Mouse (Mus musculus) embryonic facial prominence, embryonic 14.5 days (tissue): ENCODE data around the gene Lrrc75a. TPM values are rescaled to one million over a fixed set of nuclear protein-coding genes. Genes with fewer than 3 reads are reported as not detected.

Source experiments
- ATAC-seq: fragments of 200-750 bp; cut with Nextera tagmentation; 2 replicates; pipeline ENCODE4 v1.8.0; 2017; ENCODE audit warnings: low read depth, moderate number of reproducible peaks, moderate TSS enrichment
- DNase-seq: peaks from one replicate; pipeline ENCODE4 v3.0.0-alpha.2; 2015; ENCODE audit warnings: low spot score
- H3K27ac ChIP-seq: fragments of 300-500 bp; sonication (generic); replicated peaks from 2 replicates; pipeline ENCODE4 v1.5.1; 2014; ENCODE audit warnings: low read depth, mild to moderate bottlenecking, low read length, moderate library complexity
- H3K27me3 ChIP-seq: fragments of 300-500 bp; sonication (generic); replicated peaks from 2 replicates; pipeline ENCODE4 v1.6.1; 2014; ENCODE audit warnings: low read length; ENCODE audit not compliant: control insufficient read depth, insufficient read depth
- H3K36me3 ChIP-seq: fragments of 300-500 bp; sonication (generic); 2 replicates; pipeline ENCODE4 v1.6.1; 2014; ENCODE audit warnings: low read length, mixed read lengths; ENCODE audit not compliant: control insufficient read depth, insufficient read depth
- H3K4me1 ChIP-seq: fragments of 300-500 bp; sonication (generic); 2 replicates; pipeline ENCODE4 v1.6.1; 2014; ENCODE audit warnings: antibody characterized with exemption, low read length; ENCODE audit not compliant: control insufficient read depth, insufficient read depth
- H3K4me2 ChIP-seq: fragments of 300-500 bp; sonication (generic); 2 replicates; pipeline ENCODE4 v1.6.1; 2014; ENCODE audit warnings: low read depth, mild to moderate bottlenecking, low read length, moderate library complexity, mixed read lengths
- H3K4me3 ChIP-seq: fragments of 300-500 bp; sonication (generic); 2 replicates; pipeline ENCODE4 v1.5.1; 2014; ENCODE audit warnings: low read depth, mild to moderate bottlenecking, low read length
- H3K9ac ChIP-seq: fragments of 300-500 bp; sonication (generic); 2 replicates; pipeline ENCODE4 v1.6.1; 2014; ENCODE audit warnings: low read depth, mild to moderate bottlenecking, low read length, moderate library complexity, mixed read lengths
- H3K9me3 ChIP-seq: fragments of 300-500 bp; sonication (generic); 2 replicates; pipeline ENCODE4 v1.6.1; 2016; ENCODE audit warnings: low read length; ENCODE audit not compliant: control insufficient read depth
- WGBS: fragments of 180-500 bp; shearing (Covaris S2); extraction: QIAGEN DNeasy Blood & Tissue Kit; methylation state at CpG from one replicate; pipeline ENCODE4 v1.1.7; 2014; 5-methylcytosine and 5-hydroxymethylcytosine counted together
- polyA plus RNA-seq: library from polyadenylated mRNA; unstranded; fragments of >200 nt; fragmentation: Nextera tagmentation; extraction: Ambion mirVana; gene quantifications from 2 replicates; pipeline ENCODE4 v1.2.1, GENCODE M21; 2014

Gene Lrrc75a
- polyA plus RNA-seq, 1 experiment from 2014 or later: 17.2 TPM

- WGBS: 47% methylated on average over 4 of the region's 4 CpGs
- H3K9ac ChIP-seq: no peak overlapping the region
- no peaks in the 10 kb centered on the region for H3K27me3 ChIP-seq
- peak; percentile 23; the same call in 1 of the 2 replicates for ATAC-seq
- no peak overlapping the region for H3K27ac ChIP-seq
- H3K4me2 ChIP-seq: no peak overlapping the region
- no peaks in the 10 kb centered on the region for H3K9me3 ChIP-seq
- no peak overlapping the region for H3K4me3 ChIP-seq
- H3K36me3 ChIP-seq: no peaks in the 10 kb centered on the region
- peaks cover 45% of the 10 kb centered on the region for H3K4me1 ChIP-seq
- DNase-seq: no peak
Measured at GRCm38 (mm10) chr11:62631138-62631537, 17.2 kb downstream of the Lrrc75a start.

GRCm38 (mm10) chr11:62630225-62630821 is 18.0 kb downstream of the Lrrc75a start:
- ATAC-seq: peak; percentile 75
- 3% methylated on average over 11 of the region's 11 CpGs for WGBS
- H3K4me1 ChIP-seq: peaks cover 43% of the 10 kb centered on the region

GRCm38 (mm10) chr11:62629352-62630224 is 18.7 kb downstream of the Lrrc75a start:
- Histone ChIP-seq H3K4me2 (peak overlapping the region; percentile 37), H3K4me1 (peaks cover 49% of the 10 kb centered on the region), H3K4me3 (no peak overlapping the region), H3K9me3 (no peaks in the 10 kb centered on the region), H3K36me3 (no peaks in the 10 kb centered on the region), H3K9ac (0 out of 2 replicates have a peak overlapping the region, but pooled peaks have one; percentile 22), H3K27me3 (no peaks in the 10 kb centered on the region), H3K27ac (peak overlapping the region; percentile 72)
- ATAC-seq (no peak), DNase-seq (peak; percentile 66)
- WGBS: 5% methylated on average over 9 of the region's 9 CpGs

More at GRCm38 (mm10) chr11:62630225-62630821, 18.0 kb downstream of the Lrrc75a start:
- Histone ChIP-seq H3K27ac (peak overlapping the region; percentile 72), H3K9ac (0 out of 2 replicates have a peak overlapping the region, but pooled peaks have one; percentile 22), H3K36me3 (no peaks in the 10 kb centered on the region), H3K4me3 (no peak overlapping the region), H3K4me2 (peak overlapping the region; percentile 37), H3K27me3 (no peaks in the 10 kb centered on the region), H3K9me3 (no peaks in the 10 kb centered on the region)
- DNase-seq: peak; percentile 76

GRCm38 (mm10) chr11:62624341-62625291 is 23.7 kb downstream of the Lrrc75a start:
- H3K27ac ChIP-seq: peak overlapping the region; percentile 84
- peak; percentile 66 for ATAC-seq
- no peaks in the 10 kb centered on the region for H3K27me3 ChIP-seq
- H3K36me3 ChIP-seq: peaks cover 9% of the 10 kb centered on the region
- H3K4me3 ChIP-seq: no peak overlapping the region
- peak overlapping the region; percentile 38; the same call in 1 of the 2 replicates for H3K9ac ChIP-seq
- H3K4me2 ChIP-seq: no peak overlapping the region; the same call in 1 of the 2 replicates
- no peaks in the 10 kb centered on the region for H3K9me3 ChIP-seq
- peaks cover 37% of the 10 kb centered on the region for H3K4me1 ChIP-seq
- WGBS: 30% methylated on average over 10 of the region's 10 CpGs
- peak; percentile 75 for DNase-seq

GRCm38 (mm10) chr11:62622850-62623249 is 25.5 kb downstream of the Lrrc75a start:
- H3K4me3 ChIP-seq: no peak overlapping the region
- peaks cover 19% of the 10 kb centered on the region for H3K4me1 ChIP-seq
- 31% methylated on average over 3 of the region's 4 CpGs for WGBS
- H3K9ac ChIP-seq: no peak overlapping the region
- H3K27ac ChIP-seq: no peak overlapping the region
- H3K36me3 ChIP-seq: peaks cover 23% of the 10 kb centered on the region
- DNase-seq: no peak
- no peak overlapping the region for H3K4me2 ChIP-seq
- H3K9me3 ChIP-seq: no peaks in the 10 kb centered on the region
- ATAC-seq: no peak
- H3K27me3 ChIP-seq: no peaks in the 10 kb centered on the region

- H3K9ac ChIP-seq: no peak overlapping the region
- no peak for DNase-seq
- no peaks in the 10 kb centered on the region for H3K27me3 ChIP-seq
- H3K9me3 ChIP-seq: no peaks in the 10 kb centered on the region
- H3K36me3 ChIP-seq: peaks cover 32% of the 10 kb centered on the region
- H3K4me2 ChIP-seq: no peak overlapping the region
- H3K4me1 ChIP-seq: peaks cover 19% of the 10 kb centered on the region
- 86% methylated on average over 4 of the region's 4 CpGs for WGBS
- H3K4me3 ChIP-seq: no peak overlapping the region
- H3K27ac ChIP-seq: no peak overlapping the region
- ATAC-seq: no peak
Measured at GRCm38 (mm10) chr11:62621586-62622283, 26.6 kb downstream of the Lrrc75a start.

- Histone ChIP-seq H3K4me1 (peaks cover 19% of the 10 kb centered on the region), H3K4me3 (no peak overlapping the region), H3K27ac (no peak overlapping the region), H3K27me3 (no peaks in the 10 kb centered on the region), H3K9ac (no peak overlapping the region), H3K9me3 (no peaks in the 10 kb centered on the region), H3K4me2 (no peak overlapping the region), H3K36me3 (peaks cover 36% of the 10 kb centered on the region)
- ATAC-seq (no peak), DNase-seq (no peak)
- 88% methylated on average over 8 of the region's 8 CpGs for WGBS
Measured at GRCm38 (mm10) chr11:62621079-62621478, 27.2 kb downstream of the Lrrc75a start.
